Mouse (Mus musculus) bone marrow, adult 2 months (tissue): ENCODE measurements around the gene Arsk. TPM values are rescaled to one million over a fixed set of nuclear protein-coding genes. Genes with fewer than 3 reads are reported as not detected.

ENCODE experiments used
- H3K27ac ChIP-seq: fragments of 200-500 bp; 2 replicates; pipeline ENCODE4 v1.5.1; 2012; ENCODE audit warnings: low read depth, mild to moderate bottlenecking, control low read depth, inconsistent platforms, low read length; ENCODE audit not compliant: control insufficient read depth, poor library complexity, insufficient read depth
- H3K4me1 ChIP-seq: fragments of 200-500 bp; 2 replicates; pipeline ENCODE4 v1.6.1; 2011; ENCODE audit warnings: low read length; ENCODE audit not compliant: control insufficient read depth, insufficient read depth
- H3K4me3 ChIP-seq: fragments of 200-500 bp; replicated peaks from 2 replicates; pipeline ENCODE3; 2011; ENCODE audit warnings: mild to moderate bottlenecking, low read depth, low read length, control low read depth; ENCODE audit not compliant: control insufficient read depth
- CTCF ChIP-seq: fragments of 200-500 bp; IDR thresholded peaks from 2 replicates; pipeline ENCODE4 v1.5.1; 2011; ENCODE audit warnings: low read length, control low read depth; ENCODE audit not compliant: control insufficient read depth, insufficient read depth
- POLR2A ChIP-seq: fragments of 200-500 bp; IDR thresholded peaks from 2 replicates; pipeline ENCODE4 v1.6.1; 2011; ENCODE audit warnings: low read depth, mild to moderate bottlenecking, control low read depth, low read length, borderline replicate concordance; ENCODE audit not compliant: control insufficient read depth
- whole genome bisulfite sequencing: fragments of 180-500 bp; shearing (Covaris S2); methylation state at CpG from one replicate; pipeline ENCODE4 v1.1.7; 2018; 5-methylcytosine and 5-hydroxymethylcytosine counted together
- polyA plus RNA-seq: library from polyadenylated mRNA; stranded (reverse); fragments of >200 nt; gene quantifications from 2 replicates; pipeline ENCODE4 v1.2.4, GENCODE M21; 2011; ENCODE audit warnings: low replicate concordance; ENCODE audit not compliant: missing spikeins, insufficient read depth, insufficient read length

The Arsk gene
- polyA plus RNA-seq, 1 experiment, result 0.82 TPM

GRCm38 (mm10) chr13:76017465-76017864 lies 81.0 kb downstream of the Arsk start:
- Histone ChIP-seq H3K27ac (no peak overlapping the region), H3K4me3 (no peak overlapping the region), H3K4me1 (no peaks in the 10 kb centered on the region; the same call in 1 of the 2 replicates)
- no peak for TF ChIP-seq CTCF
- no peak for TF ChIP-seq POLR2A
- 32% methylated on average over 4 of the region's 4 CpGs for WGBS

GRCm38 (mm10) chr13:76014511-76014910 lies 83.9 kb downstream of the Arsk start:
- Histone ChIP-seq H3K4me1 (no peaks in the 10 kb centered on the region; the same call in 1 of the 2 replicates), H3K4me3 (no peak overlapping the region), H3K27ac (no peak overlapping the region)
- TF ChIP-seq CTCF (no peak), POLR2A (no peak)
- 41% methylated on average over 2 of the region's 2 CpGs for WGBS

Other genes starting within 250 kb of the Arsk start
- gene Rhobtb3, start 154.7 kb downstream of the Arsk start, polyA plus RNA-seq, result 2.3 and 11.0 TPM in 2 replicates
- not detected in 2 replicates for gene Spata9, start 131.5 kb downstream of the Arsk start, polyA plus RNA-seq
- gene Rfesd, start 79.9 kb downstream of the Arsk start, polyA plus RNA-seq, result 43.4 and 55.3 TPM in 2 replicates
- not detected in 2 replicates for gene Gpr150, start 41.7 kb downstream of the Arsk start, polyA plus RNA-seq
- gene Ttc37, start 74 bp upstream of the Arsk start, polyA plus RNA-seq, result 3.3 and 10.3 TPM in 2 replicates
- not detected in 2 replicates for gene Fam81b, start 206.4 kb upstream of the Arsk start, polyA plus RNA-seq